Mouse (Mus musculus) midbrain, postnatal 0 days (tissue): ENCODE measurements around the gene Ceacam10. TPM values are rescaled to one million over a fixed set of nuclear protein-coding genes. Genes with fewer than 3 reads are reported as not detected.
A peak's percentile ranks its signal among the peaks of the same experiment; 100 is the strongest.
"Not testable (repeated sequence)": the region's sequence is repeated elsewhere in the genome, so short reads cannot be mapped to it uniquely, and the experiment has no call there.

Experiments used
- ATAC-seq: fragments of 200-750 bp; cut with Nextera tagmentation; 2 replicates; pipeline ENCODE4 v1.8.0; 2017; ENCODE audit warnings: moderate number of reproducible peaks, mild to moderate bottlenecking, moderate TSS enrichment, moderate library complexity; ENCODE audit not compliant: low FRiP score
- DNase-seq: peaks from one replicate; pipeline ENCODE4 v3.0.0-alpha.2; 2015; ENCODE audit warnings: low spot score
- H3K27ac ChIP-seq: fragments of 300-500 bp; sonication (generic); 2 replicates; pipeline ENCODE4 v1.5.1; 2014; ENCODE audit warnings: low read depth, mild to moderate bottlenecking, low read length, mixed read lengths
- H3K27me3 ChIP-seq: fragments of 300-500 bp; sonication (generic); 2 replicates; pipeline ENCODE4 v1.6.1; 2014; ENCODE audit warnings: low read length, control low read depth, mixed read lengths; ENCODE audit not compliant: insufficient read depth
- H3K36me3 ChIP-seq: fragments of 300-500 bp; sonication (generic); 2 replicates; pipeline ENCODE4 v1.6.1; 2014; ENCODE audit warnings: low read length, control low read depth, mixed read lengths; ENCODE audit not compliant: insufficient read depth
- H3K4me1 ChIP-seq: fragments of 300-500 bp; sonication (generic); 2 replicates; pipeline ENCODE4 v1.6.1; 2014; ENCODE audit warnings: mild to moderate bottlenecking, control low read depth, antibody characterized with exemption, low read length, mixed read lengths; ENCODE audit not compliant: insufficient read depth
- H3K4me2 ChIP-seq: fragments of 300-500 bp; sonication (generic); 2 replicates; pipeline ENCODE4 v1.6.1; 2014; ENCODE audit warnings: low read depth, mild to moderate bottlenecking, low read length, mixed read lengths; ENCODE audit not compliant: poor library complexity, severe bottlenecking
- H3K4me3 ChIP-seq: fragments of 300-500 bp; sonication (generic); 2 replicates; pipeline ENCODE4 v1.5.1; 2014; ENCODE audit warnings: low read depth, mild to moderate bottlenecking, low read length, moderate library complexity
- H3K9ac ChIP-seq: fragments of 300-500 bp; sonication (generic); replicated peaks from 2 replicates; pipeline ENCODE4 v1.6.1; 2014; ENCODE audit warnings: mild to moderate bottlenecking, low read length, moderate library complexity, mixed read lengths; ENCODE audit not compliant: poor library complexity, severe bottlenecking
- H3K9me3 ChIP-seq: fragments of 300-500 bp; sonication (generic); 2 replicates; pipeline ENCODE4 v1.6.1; 2016; ENCODE audit warnings: low read length, control low read depth
- CTCF ChIP-seq: IDR thresholded peaks from 2 replicates; pipeline ENCODE4 v1.5.1; 2016; ENCODE audit warnings: antibody characterized with exemption, mild to moderate bottlenecking
- WGBS: fragments of 180-500 bp; shearing (Covaris S2); extraction: QIAGEN DNeasy Blood & Tissue Kit; methylation state at CpG from one replicate; pipeline ENCODE4 v1.1.7; 2014; 5-methylcytosine and 5-hydroxymethylcytosine counted together
- polyA plus RNA-seq: library from polyadenylated mRNA; unstranded; fragments of >200 nt; fragmentation: Nextera tagmentation; extraction: Ambion mirVana; gene quantifications from 2 replicates; pipeline ENCODE4 v1.2.1, GENCODE M21; 2015
- total RNA-seq: library from RNA; depleted of rRNA; stranded (reverse); fragments of >200 nt; gene quantifications from 2 replicates; pipeline ENCODE4 v1.2.3, GENCODE M21; 2014; rRNA removed

The Ceacam10 gene
- 0.33 TPM in 1 of 2 replicates, not detected in the other for total RNA-seq
- 0.43 and 0.63 TPM in 2 replicates for polyA plus RNA-seq

DNA sequence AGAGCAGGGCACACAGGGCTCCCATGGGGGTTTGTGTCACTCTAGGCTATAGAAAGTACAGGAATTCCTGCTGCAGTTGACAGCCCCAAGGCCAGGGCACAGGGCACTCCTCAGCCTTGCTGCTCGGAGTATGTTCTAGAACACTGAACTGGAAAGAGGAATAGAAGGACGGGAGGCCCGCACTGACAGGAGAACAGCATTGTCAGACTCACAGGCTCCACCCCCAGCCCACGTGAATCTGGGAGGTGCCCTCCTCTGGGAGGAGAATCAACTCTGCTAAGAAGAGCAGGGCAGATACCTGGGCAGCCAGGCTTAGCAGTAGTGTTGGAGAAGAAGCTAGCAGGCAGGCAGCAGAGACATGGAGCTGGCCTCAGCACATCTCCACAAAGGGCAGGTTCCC, at the start of gene Ceacam10:
Gene Ceacam10, plus strand, starts transcription at position 289 of the 400 bp plus-strand sequence.
- not testable (repeated sequence) for H3K27me3 ChIP-seq, H3K27ac ChIP-seq, H3K4me3 ChIP-seq, H3K9me3 ChIP-seq, H3K9ac ChIP-seq, H3K4me2 ChIP-seq, ATAC-seq, H3K36me3 ChIP-seq, DNase-seq, H3K4me1 ChIP-seq
- WGBS: 42% methylated on average over 4 of the region's 4 CpGs

DNA sequence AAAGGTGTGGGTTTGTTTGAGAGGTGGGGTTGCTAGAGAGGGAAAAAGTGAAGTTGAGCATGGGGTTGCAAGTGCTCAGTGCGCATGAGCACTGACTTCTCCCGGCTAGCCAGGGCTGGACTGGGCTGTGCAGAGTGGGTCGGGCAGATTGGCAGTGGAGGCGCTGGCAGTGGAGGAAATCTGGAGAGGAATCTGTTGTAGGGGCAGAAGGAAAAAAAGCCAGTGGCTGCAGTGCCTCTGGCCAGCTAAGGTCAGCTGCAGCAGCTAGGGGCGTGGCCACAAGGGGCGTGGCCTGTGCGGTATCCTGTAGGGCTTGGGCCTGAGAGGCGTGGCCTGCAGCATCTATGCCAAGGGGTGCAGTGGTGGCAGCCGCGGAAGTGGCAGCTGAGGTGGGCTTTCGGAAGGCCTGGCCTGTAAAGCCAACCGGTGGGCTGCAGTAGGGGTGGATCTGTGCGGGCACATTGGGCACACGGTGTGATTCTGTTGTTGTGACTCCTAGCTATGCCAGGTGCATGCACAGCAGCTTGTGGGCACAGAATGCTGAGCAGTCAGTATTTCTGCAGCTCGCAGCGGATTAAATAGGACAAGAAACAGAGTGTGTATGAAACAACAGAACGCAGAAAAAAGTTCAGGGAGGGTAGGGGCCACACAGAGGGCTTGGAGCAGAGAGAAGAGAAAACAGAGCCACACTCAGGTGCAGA, 40.9 kb upstream of the Ceacam10 start:
- DNase-seq: peak; percentile 36
- no peak overlapping the region for H3K27ac ChIP-seq
- peak; percentile 80 for ATAC-seq
- no peak for TF ChIP-seq CTCF
- H3K9ac ChIP-seq: no peak overlapping the region
- no peaks in the 10 kb centered on the region for H3K27me3 ChIP-seq
- no peaks in the 10 kb centered on the region for H3K36me3 ChIP-seq
- 15% methylated on average over 17 of the region's 17 CpGs for WGBS
- H3K9me3 ChIP-seq: no peaks in the 10 kb centered on the region
- peak overlapping the region; percentile 20 for H3K4me3 ChIP-seq
- H3K4me2 ChIP-seq: peak overlapping the region; percentile 46
- no peaks in the 10 kb centered on the region for H3K4me1 ChIP-seq

DNA sequence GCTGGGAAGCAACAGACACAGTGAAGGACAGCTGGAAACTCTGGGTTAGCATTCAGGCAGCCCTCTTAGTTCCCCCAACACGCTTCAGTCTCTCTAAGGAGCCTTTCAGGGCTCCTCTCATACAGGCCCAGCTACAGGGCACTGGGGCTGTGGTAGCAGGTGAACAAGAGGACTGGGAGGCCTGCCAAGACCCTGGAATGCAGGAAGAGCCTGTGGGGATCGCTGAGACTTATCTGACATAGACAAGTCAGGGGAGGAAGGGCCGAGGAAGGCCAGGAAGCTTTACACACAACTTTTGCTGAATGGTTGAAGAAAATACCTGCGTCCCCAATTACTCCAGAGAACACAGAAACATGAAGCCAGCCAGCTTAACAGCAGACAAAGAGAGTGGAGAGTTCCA, 26.3 kb upstream of the Ceacam10 start:
- WGBS: 38% methylated on average over 4 of the region's 4 CpGs
- Histone ChIP-seq H3K9ac (no peak overlapping the region), H3K4me2 (no peak overlapping the region), H3K27ac (no peak overlapping the region), H3K27me3 (no peaks in the 10 kb centered on the region), H3K36me3 (no peaks in the 10 kb centered on the region), H3K9me3 (no peaks in the 10 kb centered on the region), H3K4me3 (no peak overlapping the region), H3K4me1 (no peaks in the 10 kb centered on the region)
- TF ChIP-seq CTCF: no peak
- ATAC-seq (no peak), DNase-seq (no peak)

DNA sequence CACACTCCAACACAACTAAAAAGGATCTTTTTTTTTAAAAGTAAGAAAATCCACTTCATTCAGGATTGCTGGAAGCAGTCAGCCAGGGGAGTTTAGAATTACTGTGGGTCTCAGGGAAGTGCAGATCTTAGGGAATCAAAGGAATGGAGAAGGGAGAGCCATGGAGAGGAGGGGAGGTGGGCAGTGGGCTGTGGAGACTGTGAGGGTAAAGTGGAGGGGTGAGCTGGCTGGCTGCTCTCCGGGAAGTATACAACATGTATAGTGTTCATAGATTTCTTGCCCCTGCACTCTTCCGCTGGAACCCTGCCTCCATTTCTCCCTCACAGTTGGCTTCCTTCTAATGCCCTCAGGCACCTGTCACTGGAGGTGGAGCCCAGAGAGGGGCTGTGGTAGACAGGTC, 25.4 kb upstream of the Ceacam10 start:
- Histone ChIP-seq H3K4me1 (no peaks in the 10 kb centered on the region), H3K9me3 (no peaks in the 10 kb centered on the region), H3K27ac (no peak overlapping the region), H3K36me3 (no peaks in the 10 kb centered on the region), H3K4me2 (no peak overlapping the region), H3K9ac (no peak overlapping the region), H3K4me3 (no peak overlapping the region), H3K27me3 (no peaks in the 10 kb centered on the region)
- no peak for TF ChIP-seq CTCF
- ATAC-seq: no peak
- no peak for DNase-seq
- WGBS: 89% methylated on average over 2 of the region's 2 CpGs

DNA sequence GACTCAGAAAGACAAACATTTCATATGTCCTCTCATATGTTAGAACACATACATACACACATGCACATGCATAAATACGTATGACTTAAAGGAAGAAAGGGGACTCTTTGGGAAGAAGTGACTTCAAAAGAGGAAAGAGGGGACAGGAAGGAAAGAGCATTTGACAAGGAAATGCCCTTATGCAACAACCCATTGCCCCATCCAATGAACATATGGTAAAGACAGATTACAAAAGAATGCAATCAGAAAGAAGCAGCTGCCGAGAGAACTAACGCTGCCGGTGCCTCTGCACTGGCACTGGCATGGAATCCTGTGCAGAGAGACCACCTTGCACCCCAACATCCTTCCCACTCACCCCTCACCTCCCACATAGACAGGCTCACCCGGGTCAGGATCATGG, 23.5 kb upstream of the Ceacam10 start:
- Histone ChIP-seq H3K4me1 (no peaks in the 10 kb centered on the region), H3K9ac (no peak overlapping the region), H3K9me3 (no peaks in the 10 kb centered on the region), H3K27me3 (no peaks in the 10 kb centered on the region), H3K27ac (no peak overlapping the region), H3K4me3 (no peak overlapping the region), H3K36me3 (no peaks in the 10 kb centered on the region), H3K4me2 (no peak overlapping the region)
- WGBS: 85% methylated on average over 5 of the region's 5 CpGs
- DNase-seq (no peak), ATAC-seq (no peak)
- TF ChIP-seq CTCF: no peak

DNA sequence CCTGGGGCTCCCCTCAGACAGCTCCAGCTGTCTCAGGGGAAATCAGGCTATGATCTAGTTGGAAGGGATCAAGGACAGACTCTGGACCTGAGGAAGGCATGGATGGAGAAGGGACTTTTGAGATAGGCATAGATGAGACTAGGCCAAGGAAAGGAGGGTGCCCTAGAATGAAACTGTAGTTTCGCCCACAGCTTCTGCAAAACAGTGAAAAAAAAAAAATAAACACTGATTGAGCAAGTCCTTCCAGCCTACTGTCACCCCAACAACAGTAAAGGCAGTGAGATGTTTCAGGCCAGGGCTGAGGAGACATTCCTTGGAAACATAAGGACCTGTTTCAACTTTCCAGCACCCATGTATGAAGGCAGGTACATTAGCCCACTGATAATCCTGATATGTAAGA, 18.5 kb upstream of the Ceacam10 start:
- no peaks in the 10 kb centered on the region for H3K27me3 ChIP-seq
- DNase-seq: no peak
- H3K36me3 ChIP-seq: no peaks in the 10 kb centered on the region
- no peak overlapping the region for H3K4me2 ChIP-seq
- no peaks in the 10 kb centered on the region for H3K4me1 ChIP-seq
- H3K9ac ChIP-seq: no peak overlapping the region
- WGBS: 89% methylated on average over 1 of the region's 1 CpGs
- no peak for ATAC-seq
- H3K4me3 ChIP-seq: no peak overlapping the region
- no peak overlapping the region for H3K27ac ChIP-seq
- TF ChIP-seq CTCF: no peak
- H3K9me3 ChIP-seq: no peaks in the 10 kb centered on the region
